Mouse (Mus musculus): ENCODE measurements around the gene Sptan1. TPM values are rescaled to one million over a fixed set of nuclear protein-coding genes. Genes with fewer than 3 reads are reported as not detected.

Sptan1 gene
- polyA plus RNA-seq, 1 experiment = 922 TPM

GRCm38 (mm10) chr2:30080181-30080800 lies 114.9 kb downstream of the Sptan1 start:
- TF ChIP-seq POLR2A (IDR thresholded peaks at IDR 0.05; ENCODE audit: borderline replicate concordance, insufficient read depth, low read length) (no peak), CTCF (IDR thresholded peaks at IDR 0.05; ENCODE audit: borderline replicate concordance, insufficient read depth, low read depth, low read length) (no peak)

More at GRCm38 (mm10) chr2:30080181-30080800, 114.9 kb downstream of the Sptan1 start:
- 59% methylated on average over 15 of the region's 15 CpGs for WGBS
- Histone ChIP-seq H3K27me3 (ENCODE audit: control insufficient read depth, insufficient read depth, low read length) (no peaks in the 10 kb centered on the region), H3K4me3 (replicated peaks; ENCODE audit: insufficient read depth, low read depth, low read length) (no peak overlapping the region), H3K27ac (ENCODE audit: insufficient read depth, low read length) (no peak overlapping the region), H3K4me1 (ENCODE audit: control insufficient read depth, insufficient read depth, low read length) (peaks cover 10% of the 10 kb centered on the region)
- no peak for DNase-seq

Other genes starting within 250 kb of the Sptan1 start
- gene Gm13420, start 213.9 kb upstream of the Sptan1 start, polyA plus RNA-seq (2012; rRNA removed) = 0.19 and 0.28 TPM in 2 replicates
- not detected in 2 replicates for gene Gm13547, start 206.2 kb upstream of the Sptan1 start, polyA plus RNA-seq (2012; rRNA removed)
- 28.2 TPM in 2 replicates for gene Coq4, start 178.1 kb upstream of the Sptan1 start, polyA plus RNA-seq (2012; rRNA removed)
- gene Trub2, start 177.1 kb upstream of the Sptan1 start, polyA plus RNA-seq (2012; rRNA removed) = 39.9 and 42.8 TPM in 2 replicates
- 90.6 TPM in 2 replicates for gene Slc27a4, start 162.9 kb upstream of the Sptan1 start, polyA plus RNA-seq (2012; rRNA removed)
- 78.6 and 89.6 TPM in 2 replicates for gene Urm1, start 145.5 kb upstream of the Sptan1 start, polyA plus RNA-seq (2012; rRNA removed)
- 30.4 and 38.2 TPM in 2 replicates for gene Cercam, start 96.4 kb upstream of the Sptan1 start, polyA plus RNA-seq (2012; rRNA removed)
- 264 and 287 TPM in 2 replicates for gene Odf2, start 76.3 kb upstream of the Sptan1 start, polyA plus RNA-seq (2012; rRNA removed)
- 72.7 and 74.7 TPM in 2 replicates for gene Gle1, start 30.1 kb upstream of the Sptan1 start, polyA plus RNA-seq (2012; rRNA removed)
- 25.2 and 25.6 TPM in 2 replicates for gene Wdr34, start 83.3 kb downstream of the Sptan1 start, polyA plus RNA-seq (2012; rRNA removed)
- gene Set, start 91.8 kb downstream of the Sptan1 start, polyA plus RNA-seq (2012; rRNA removed) = 138 and 159 TPM in 2 replicates
- gene Pkn3, start 112.1 kb downstream of the Sptan1 start, polyA plus RNA-seq (2012; rRNA removed) = 2.4 TPM in 2 replicates
- gene Zdhhc12, start 128.1 kb downstream of the Sptan1 start, polyA plus RNA-seq (2012; rRNA removed) = 14.4 and 15.5 TPM in 2 replicates
- gene Zer1, start 159.0 kb downstream of the Sptan1 start, polyA plus RNA-seq (2012; rRNA removed) = 137 and 154 TPM in 2 replicates
- gene Tbc1d13, start 168.2 kb downstream of the Sptan1 start, polyA plus RNA-seq (2012; rRNA removed) = 57.7 and 58.2 TPM in 2 replicates
- 52.9 and 54.1 TPM in 2 replicates for gene Endog, start 205.9 kb downstream of the Sptan1 start, polyA plus RNA-seq (2012; rRNA removed)
- 50.5 and 52.7 TPM in 2 replicates for gene Spout1, start 212.9 kb downstream of the Sptan1 start, polyA plus RNA-seq (2012; rRNA removed)
- 45.6 and 55.8 TPM in 2 replicates for gene Kyat1, start 240.3 kb downstream of the Sptan1 start, polyA plus RNA-seq (2012; rRNA removed)